Mouse (Mus musculus) olfactory bulb, adult 2 months (tissue): ENCODE results near the gene Scp2. TPM values are rescaled to one million over a fixed set of nuclear protein-coding genes. Genes with fewer than 3 reads are reported as not detected.
"Not testable (repeated sequence)": the region's sequence is repeated elsewhere in the genome, so short reads cannot be mapped to it uniquely, and the experiment has no call there.

ENCODE experiments used
- H3K27ac ChIP-seq: fragments of 200-500 bp; 2 replicates; pipeline ENCODE4 v1.5.1; 2012; ENCODE audit warnings: low read depth, low read length; ENCODE audit not compliant: insufficient read depth
- H3K4me1 ChIP-seq: fragments of 200-500 bp; 2 replicates; pipeline ENCODE4 v1.6.1; 2012; ENCODE audit warnings: low read length; ENCODE audit not compliant: control insufficient read depth, insufficient read depth
- H3K4me3 ChIP-seq: fragments of 200-500 bp; 2 replicates; pipeline ENCODE4 v1.5.1; 2012; ENCODE audit warnings: mild to moderate bottlenecking, low read depth, low read length, moderate library complexity; ENCODE audit not compliant: insufficient read depth
- CTCF ChIP-seq: fragments of 200-500 bp; IDR thresholded peaks from 2 replicates; pipeline ENCODE4 v1.5.1; 2012; ENCODE audit warnings: low read depth, mild to moderate bottlenecking, low read length, moderate library complexity; ENCODE audit not compliant: insufficient read depth
- POLR2A ChIP-seq: fragments of 200-500 bp; IDR thresholded peaks from 2 replicates; pipeline ENCODE4 v1.6.1; 2012; ENCODE audit warnings: mild to moderate bottlenecking, low read depth, low read length, moderate library complexity; ENCODE audit not compliant: insufficient read depth
- WGBS: fragments of 180-500 bp; shearing (Covaris S2); methylation state at CpG from one replicate; pipeline ENCODE4 v1.1.7; 2018; 5-methylcytosine and 5-hydroxymethylcytosine counted together
- polyA plus RNA-seq: library from polyadenylated mRNA; stranded (reverse); fragments of >200 nt; gene quantifications from 2 replicates; pipeline ENCODE4 v1.2.4, GENCODE M21; 2012; ENCODE audit warnings: low replicate concordance; ENCODE audit not compliant: missing spikeins, insufficient read depth, insufficient read length

Gene Scp2
- polyA plus RNA-seq, 1 experiment: not detected

GRCm38 (mm10) chr4:108143778-108144177 lies 1.0 kb downstream of the Scp2 start:
- TF ChIP-seq POLR2A (no peak), CTCF (no peak)
- Histone ChIP-seq H3K4me1 (no peaks in the 10 kb centered on the region), H3K4me3 (no peak overlapping the region)

GRCm38 (mm10) chr4:108143178-108143577 lies 1.6 kb downstream of the Scp2 start:
- 90% methylated on average over 2 of the region's 2 CpGs for WGBS
- not testable (repeated sequence) for H3K4me1 ChIP-seq, H3K27ac ChIP-seq, H3K4me3 ChIP-seq

More at GRCm38 (mm10) chr4:108143778-108144177, 1.0 kb downstream of the Scp2 start:
- H3K27ac ChIP-seq: no peak overlapping the region

DNA sequence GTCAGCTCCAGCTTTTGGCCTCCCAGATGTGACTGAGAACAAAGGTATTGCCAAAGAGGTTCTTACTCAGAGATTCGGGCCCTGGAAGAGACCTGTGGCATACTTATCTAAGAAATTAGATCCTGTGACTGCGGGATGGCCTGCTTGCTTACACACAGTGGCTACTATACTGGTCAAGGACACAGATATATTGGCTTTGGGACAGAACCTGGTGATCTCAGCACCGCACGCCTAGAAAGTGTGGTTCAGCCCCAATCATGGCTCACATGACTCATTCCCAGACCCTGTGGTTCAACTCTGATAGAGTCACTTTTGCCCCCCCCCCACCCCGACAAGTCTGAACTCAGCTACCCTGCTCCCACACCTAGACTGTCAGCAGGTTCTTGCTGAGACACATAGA lies 7.9 kb downstream of the Scp2 start:
- TF ChIP-seq POLR2A (no peak), CTCF (no peak)
- no peak overlapping the region for H3K27ac ChIP-seq
- no peaks in the 10 kb centered on the region for H3K4me1 ChIP-seq
- 90% methylated on average over 5 of the region's 5 CpGs for WGBS
- no peak overlapping the region for H3K4me3 ChIP-seq

DNA sequence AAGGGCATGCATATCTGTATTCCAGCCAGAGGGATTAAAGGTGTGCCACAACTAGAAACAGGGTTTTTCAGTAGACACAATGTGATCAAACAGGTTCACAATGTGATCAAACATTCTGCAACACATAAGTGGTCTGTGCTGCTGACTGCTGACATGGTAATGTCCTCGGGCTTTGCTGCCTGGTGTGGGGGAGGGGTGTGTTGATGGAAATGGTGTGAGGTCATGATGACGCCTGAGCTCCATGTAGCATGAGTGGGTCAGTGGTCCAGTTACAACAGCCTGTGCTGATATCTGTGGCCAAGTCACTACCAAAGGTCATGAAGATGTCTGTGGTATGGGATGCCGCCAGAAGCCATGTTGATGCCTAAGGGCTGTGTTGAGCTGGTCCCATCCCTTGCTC lies 14.3 kb downstream of the Scp2 start:
- Histone ChIP-seq H3K27ac (no peak overlapping the region), H3K4me1 (no peaks in the 10 kb centered on the region), H3K4me3 (no peak overlapping the region)
- WGBS: 91% methylated on average over 3 of the region's 3 CpGs
- no peak for TF ChIP-seq POLR2A

GRCm38 (mm10) chr4:108128339-108128738 lies 16.5 kb downstream of the Scp2 start:
- WGBS: 92% methylated on average over 2 of the region's 2 CpGs
- TF ChIP-seq POLR2A (no peak), CTCF (no peak)
- Histone ChIP-seq H3K27ac (no peak overlapping the region), H3K4me1 (no peaks in the 10 kb centered on the region), H3K4me3 (no peak overlapping the region)

DNA sequence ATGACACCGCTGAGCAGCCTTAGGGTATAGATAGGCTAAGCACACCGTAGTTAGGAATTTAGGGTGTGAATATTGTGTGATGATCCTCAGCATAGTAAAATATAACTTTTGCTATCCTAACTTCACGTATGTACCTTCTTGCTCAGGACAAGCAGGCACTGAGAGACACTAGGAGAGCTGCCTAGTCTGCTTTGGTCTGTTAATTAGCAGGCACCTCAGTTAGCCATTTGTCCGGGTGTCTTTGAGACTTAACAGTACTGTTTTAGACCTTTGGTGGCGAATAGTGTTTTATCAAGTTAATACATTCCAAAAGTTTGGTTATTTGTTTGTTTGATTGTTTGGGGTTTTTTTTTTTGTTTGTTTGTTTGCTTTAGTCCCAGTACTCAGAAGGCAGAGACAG lies 17.3 kb downstream of the Scp2 start:
- Histone ChIP-seq H3K4me3 (no peak overlapping the region), H3K4me1 (no peaks in the 10 kb centered on the region), H3K27ac (no peak overlapping the region)
- TF ChIP-seq CTCF (no peak), POLR2A (no peak)
- WGBS: 88% methylated on average over 5 of the region's 5 CpGs

GRCm38 (mm10) chr4:108126260-108126659 lies 18.5 kb downstream of the Scp2 start:
- Histone ChIP-seq H3K4me1 (no peaks in the 10 kb centered on the region), H3K27ac (no peak overlapping the region), H3K4me3 (no peak overlapping the region)
- TF ChIP-seq POLR2A (no peak), CTCF (no peak)
- WGBS: 90% methylated on average over 4 of the region's 4 CpGs

DNA sequence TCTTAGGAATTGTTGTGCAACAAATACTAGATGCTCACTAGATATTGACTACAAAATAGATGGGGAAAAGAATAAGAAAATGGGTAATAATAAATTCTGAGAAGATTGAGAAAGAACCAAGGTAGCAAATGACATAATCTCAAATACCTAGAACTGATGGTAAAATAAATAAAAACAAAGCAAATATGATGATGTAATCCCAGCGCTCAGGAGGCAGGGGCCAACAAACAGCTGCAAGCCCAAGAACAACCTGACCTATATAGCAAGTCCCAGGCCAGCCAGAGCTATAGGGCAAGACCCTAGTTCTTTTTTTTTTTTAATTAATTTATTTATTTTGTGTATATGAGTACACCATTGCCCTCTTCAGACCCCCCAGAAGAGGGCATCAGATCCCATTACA lies 20.7 kb downstream of the Scp2 start:
- Histone ChIP-seq H3K27ac (no peak overlapping the region), H3K4me1 (no peaks in the 10 kb centered on the region), H3K4me3 (no peak overlapping the region)
- no peak for TF ChIP-seq CTCF
- no peak for TF ChIP-seq POLR2A
- 88% methylated on average over 1 of the region's 1 CpGs for WGBS

- Histone ChIP-seq H3K27ac (peak overlapping the region; percentile 67; the same call in 1 of the 2 replicates), H3K4me1 (no peaks in the 10 kb centered on the region), H3K4me3 (peak overlapping the region; percentile 66)
- 0 out of 2 replicates have a peak, but pooled peaks have one; percentile 13 for TF ChIP-seq CTCF
- peak; percentile 74 for TF ChIP-seq POLR2A
- 12% methylated on average over 45 of the region's 45 CpGs for WGBS
Measured at GRCm38 (mm10) chr4:108117924-108118876, 26.6 kb downstream of the Scp2 start.

DNA sequence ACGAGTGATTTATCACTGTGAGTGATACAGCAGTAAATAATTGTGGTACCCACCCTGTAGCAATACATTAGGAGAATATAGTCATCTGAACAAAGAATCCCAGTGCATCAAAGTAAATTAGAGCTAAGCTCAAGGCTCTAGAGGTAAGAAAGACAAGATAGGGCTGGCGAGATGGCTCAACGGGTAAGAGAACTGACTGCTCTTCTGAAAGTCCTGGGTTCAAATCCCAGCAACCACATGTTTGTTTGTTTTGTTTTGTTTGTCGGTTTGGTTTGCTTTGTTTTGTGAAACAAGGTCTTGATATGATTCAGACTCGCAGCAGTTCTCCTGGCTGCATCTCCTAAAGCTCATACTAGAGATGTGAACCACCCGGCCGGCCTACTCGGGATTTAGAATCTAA lies 27.3 kb downstream of the Scp2 start:
- WGBS: 93% methylated on average over 8 of the region's 8 CpGs
- Histone ChIP-seq H3K27ac (no peak overlapping the region), H3K4me1 (no peaks in the 10 kb centered on the region), H3K4me3 (no peak overlapping the region)
- TF ChIP-seq POLR2A (no peak), CTCF (no peak)
